Mouse (Mus musculus): ENCODE data around the gene Usp32. TPM values are rescaled to one million over a fixed set of nuclear protein-coding genes. Genes with fewer than 3 reads are reported as not detected.

Usp32 gene
- polyA plus RNA-seq, 1 experiment from 2014 or later = 3.0 TPM

- no peak overlapping the region for H3K9ac ChIP-seq (ENCODE audit: low read length)
- no peak for TF ChIP-seq CTCF (IDR thresholded peaks at IDR 0.05; ENCODE audit: low read depth)
- no peak for TF ChIP-seq EP300 (optimal IDR thresholded peaks at IDR 0.05)
Measured at GRCm38 (mm10) chr11:85086253-85086652, 53.7 kb downstream of the Usp32 start.

GRCm38 (mm10) chr11:85067871-85068270, 72.1 kb downstream of the Usp32 start:
- Histone ChIP-seq H3K9ac (ENCODE audit: low read length) (no peak overlapping the region), H3K27me3 (ENCODE audit: control insufficient read depth, insufficient read depth, low read length) (no peaks in the 10 kb centered on the region), H3K27ac (replicated peaks) (no peak overlapping the region), H3K4me3 (ENCODE audit: low read depth, low read length) (no peak overlapping the region), H3K9me3 (ENCODE audit: control insufficient read depth, low read length) (no peaks in the 10 kb centered on the region), H3K4me2 (replicated peaks; ENCODE audit: low read depth) (no peak overlapping the region), H3K36me3 (ENCODE audit: control insufficient read depth, insufficient read depth, low read length) (no peaks in the 10 kb centered on the region), H3K4me1 (replicated peaks; ENCODE audit: control insufficient read depth, insufficient read depth) (no peaks in the 10 kb centered on the region)
- WGBS = 98% methylated on average over 4 of the region's 4 CpGs
- ATAC-seq (ENCODE audit: low FRiP score, low TSS enrichment) (no peak), DNase-seq (ENCODE audit: low spot score) (no peak)
- no peak for TF ChIP-seq EP300 (optimal IDR thresholded peaks at IDR 0.05)
- no peak for TF ChIP-seq CTCF (IDR thresholded peaks at IDR 0.05; ENCODE audit: low read depth)

More at GRCm38 (mm10) chr11:85086253-85086652, 53.7 kb downstream of the Usp32 start:
- Histone ChIP-seq H3K4me1 (replicated peaks; ENCODE audit: control insufficient read depth, insufficient read depth) (no peaks in the 10 kb centered on the region), H3K4me3 (ENCODE audit: low read depth, low read length) (no peak overlapping the region), H3K36me3 (ENCODE audit: control insufficient read depth, insufficient read depth, low read length) (no peaks in the 10 kb centered on the region), H3K4me2 (replicated peaks; ENCODE audit: low read depth) (no peak overlapping the region), H3K9me3 (ENCODE audit: control insufficient read depth, low read length) (no peaks in the 10 kb centered on the region), H3K27me3 (ENCODE audit: control insufficient read depth, insufficient read depth, low read length) (no peaks in the 10 kb centered on the region), H3K27ac (replicated peaks) (no peak overlapping the region)
- ATAC-seq (ENCODE audit: low FRiP score, low TSS enrichment) (no peak), DNase-seq (ENCODE audit: low spot score) (no peak)

GRCm38 (mm10) chr11:85058562-85058961, 81.4 kb downstream of the Usp32 start:
- Histone ChIP-seq H3K4me1 (replicated peaks; ENCODE audit: control insufficient read depth, insufficient read depth) (no peaks in the 10 kb centered on the region), H3K9ac (ENCODE audit: low read length) (no peak overlapping the region), H3K4me2 (replicated peaks; ENCODE audit: low read depth) (no peak overlapping the region), H3K36me3 (ENCODE audit: control insufficient read depth, insufficient read depth, low read length) (no peaks in the 10 kb centered on the region), H3K27ac (replicated peaks) (no peak overlapping the region), H3K9me3 (ENCODE audit: control insufficient read depth, low read length) (no peaks in the 10 kb centered on the region), H3K27me3 (ENCODE audit: control insufficient read depth, insufficient read depth, low read length) (no peaks in the 10 kb centered on the region), H3K4me3 (ENCODE audit: low read depth, low read length) (no peak overlapping the region)
- ATAC-seq (ENCODE audit: low FRiP score, low TSS enrichment) (no peak), DNase-seq (ENCODE audit: low spot score) (no peak)
- TF ChIP-seq EP300 (optimal IDR thresholded peaks at IDR 0.05) (no peak), CTCF (IDR thresholded peaks at IDR 0.05; ENCODE audit: low read depth) (no peak)
- 94% methylated on average over 4 of the region's 4 CpGs for WGBS

- ATAC-seq (ENCODE audit: low FRiP score, low TSS enrichment) (no peak), DNase-seq (ENCODE audit: low spot score) (no peak)
- H3K36me3 ChIP-seq (ENCODE audit: control insufficient read depth, insufficient read depth, low read length) = no peaks in the 10 kb centered on the region
- WGBS = 97% methylated on average over 1 of the region's 1 CpGs
- no peak overlapping the region for H3K9ac ChIP-seq (ENCODE audit: low read length)
- H3K27me3 ChIP-seq (ENCODE audit: control insufficient read depth, insufficient read depth, low read length) = no peaks in the 10 kb centered on the region
- no peak overlapping the region for H3K4me3 ChIP-seq (ENCODE audit: low read depth, low read length)
- no peak overlapping the region for H3K27ac ChIP-seq (replicated peaks)
- no peaks in the 10 kb centered on the region for H3K4me1 ChIP-seq (replicated peaks; ENCODE audit: control insufficient read depth, insufficient read depth)
- H3K4me2 ChIP-seq (replicated peaks; ENCODE audit: low read depth) = no peak overlapping the region
- H3K9me3 ChIP-seq (ENCODE audit: control insufficient read depth, low read length) = no peaks in the 10 kb centered on the region
- no peak for TF ChIP-seq CTCF (IDR thresholded peaks at IDR 0.05; ENCODE audit: low read depth)
Measured at GRCm38 (mm10) chr11:85057544-85057943, 82.4 kb downstream of the Usp32 start.

- Histone ChIP-seq H3K4me1 (replicated peaks; ENCODE audit: control insufficient read depth, insufficient read depth) (no peaks in the 10 kb centered on the region), H3K9me3 (ENCODE audit: control insufficient read depth, low read length) (no peaks in the 10 kb centered on the region), H3K9ac (ENCODE audit: low read length) (no peak overlapping the region), H3K4me2 (replicated peaks; ENCODE audit: low read depth) (no peak overlapping the region), H3K4me3 (ENCODE audit: low read depth, low read length) (no peak overlapping the region), H3K27ac (replicated peaks) (no peak overlapping the region), H3K36me3 (ENCODE audit: control insufficient read depth, insufficient read depth, low read length) (no peaks in the 10 kb centered on the region), H3K27me3 (ENCODE audit: control insufficient read depth, insufficient read depth, low read length) (no peaks in the 10 kb centered on the region)
- DNase-seq (ENCODE audit: low spot score) = no peak
- WGBS = 68% methylated on average over 5 of the region's 5 CpGs
- ATAC-seq (ENCODE audit: low FRiP score, low TSS enrichment) = no peak
- TF ChIP-seq CTCF (IDR thresholded peaks at IDR 0.05; ENCODE audit: low read depth) (no peak), EP300 (optimal IDR thresholded peaks at IDR 0.05) (no peak)
Measured at GRCm38 (mm10) chr11:85056901-85057300, 83.1 kb downstream of the Usp32 start.

- WGBS = 88% methylated on average over 2 of the region's 2 CpGs
- ATAC-seq (ENCODE audit: low FRiP score, low TSS enrichment) (no peak), DNase-seq (ENCODE audit: low spot score) (no peak)
- Histone ChIP-seq H3K36me3 (ENCODE audit: control insufficient read depth, insufficient read depth, low read length) (no peaks in the 10 kb centered on the region), H3K4me3 (ENCODE audit: low read depth, low read length) (no peak overlapping the region), H3K27ac (replicated peaks) (no peak overlapping the region), H3K9ac (ENCODE audit: low read length) (no peak overlapping the region), H3K27me3 (ENCODE audit: control insufficient read depth, insufficient read depth, low read length) (no peaks in the 10 kb centered on the region), H3K4me2 (replicated peaks; ENCODE audit: low read depth) (no peak overlapping the region), H3K9me3 (ENCODE audit: control insufficient read depth, low read length) (no peaks in the 10 kb centered on the region), H3K4me1 (replicated peaks; ENCODE audit: control insufficient read depth, insufficient read depth) (no peaks in the 10 kb centered on the region)
- TF ChIP-seq EP300 (optimal IDR thresholded peaks at IDR 0.05) (no peak), CTCF (IDR thresholded peaks at IDR 0.05; ENCODE audit: low read depth) (no peak)
Measured at GRCm38 (mm10) chr11:85055561-85055960, 84.4 kb downstream of the Usp32 start.
